Mouse (Mus musculus): Measurements from ENCODE around the gene Snu13. TPM values are rescaled to one million over a fixed set of nuclear protein-coding genes. Genes with fewer than 3 reads are reported as not detected.

Snu13 gene
- polyA plus RNA-seq, 1 experiment from 2014 or later: 342 TPM

Other genes with a start within 250 kb of the Snu13 start
- 16.1 and 19.2 TPM in 2 replicates for gene Tef, start 245.2 kb downstream of the Snu13 start, polyA plus RNA-seq (2014; fragmentation: Nextera tagmentation; extraction: Ambion mirVana)
- 19.4 and 24.1 TPM in 2 replicates for gene Tob2, start 188.8 kb downstream of the Snu13 start, polyA plus RNA-seq (2014; fragmentation: Nextera tagmentation; extraction: Ambion mirVana)
- 192 and 223 TPM in 2 replicates for gene Phf5a, start 175.7 kb downstream of the Snu13 start, polyA plus RNA-seq (2014; fragmentation: Nextera tagmentation; extraction: Ambion mirVana)
- gene Aco2, start 175.3 kb downstream of the Snu13 start, polyA plus RNA-seq (2014; fragmentation: Nextera tagmentation; extraction: Ambion mirVana): 123 and 191 TPM in 2 replicates
- 76.5 and 78.9 TPM in 2 replicates for gene Polr3h, start 121.4 kb downstream of the Snu13 start, polyA plus RNA-seq (2014; fragmentation: Nextera tagmentation; extraction: Ambion mirVana)
- gene Csdc2, start 110.8 kb downstream of the Snu13 start, polyA plus RNA-seq (2014; fragmentation: Nextera tagmentation; extraction: Ambion mirVana): 17.5 and 28.1 TPM in 2 replicates
- gene Pmm1, start 86.7 kb downstream of the Snu13 start, polyA plus RNA-seq (2014; fragmentation: Nextera tagmentation; extraction: Ambion mirVana): 28.3 and 33.0 TPM in 2 replicates
- not detected in 2 replicates for gene 1700029P11Rik, start 67.1 kb downstream of the Snu13 start, polyA plus RNA-seq (2014; fragmentation: Nextera tagmentation; extraction: Ambion mirVana)
- 71.9 and 87.6 TPM in 2 replicates for gene Xrcc6, start 59.8 kb downstream of the Snu13 start, polyA plus RNA-seq (2014; fragmentation: Nextera tagmentation; extraction: Ambion mirVana)
- gene Desi1, start 13.7 kb downstream of the Snu13 start, polyA plus RNA-seq (2014; fragmentation: Nextera tagmentation; extraction: Ambion mirVana): 18.9 and 33.0 TPM in 2 replicates
- gene 4930407I10Rik, start 11.6 kb upstream of the Snu13 start, polyA plus RNA-seq (2014; fragmentation: Nextera tagmentation; extraction: Ambion mirVana): not detected in 2 replicates
- gene Mei1, start 22.4 kb upstream of the Snu13 start, polyA plus RNA-seq (2014; fragmentation: Nextera tagmentation; extraction: Ambion mirVana): 0.07 TPM in 1 of 2 replicates, not detected in the other
- gene Ccdc134, start 80.3 kb upstream of the Snu13 start, polyA plus RNA-seq (2014; fragmentation: Nextera tagmentation; extraction: Ambion mirVana): 12.8 and 19.6 TPM in 2 replicates
- gene Srebf2, start 99.6 kb upstream of the Snu13 start, polyA plus RNA-seq (2014; fragmentation: Nextera tagmentation; extraction: Ambion mirVana): 76.9 and 114 TPM in 2 replicates
- gene Shisa8, start 165.2 kb upstream of the Snu13 start, polyA plus RNA-seq (2014; fragmentation: Nextera tagmentation; extraction: Ambion mirVana): 0.80 and 1.1 TPM in 2 replicates
- gene Tnfrsf13c, start 176.8 kb upstream of the Snu13 start, polyA plus RNA-seq (2014; fragmentation: Nextera tagmentation; extraction: Ambion mirVana): 0.12 and 0.13 TPM in 2 replicates
- gene Cenpm, start 197.2 kb upstream of the Snu13 start, polyA plus RNA-seq (2014; fragmentation: Nextera tagmentation; extraction: Ambion mirVana): 83.3 and 116 TPM in 2 replicates
- gene 1500009C09Rik, start 204.8 kb upstream of the Snu13 start, polyA plus RNA-seq (2014; fragmentation: Nextera tagmentation; extraction: Ambion mirVana): not detected in 2 replicates
- 8.6 and 15.8 TPM in 2 replicates for gene Sept3, start 227.3 kb upstream of the Snu13 start, polyA plus RNA-seq (2014; fragmentation: Nextera tagmentation; extraction: Ambion mirVana)

All from kidney, embryonic 14.5 days (tissue).